ENCODE assay signal across 15 mouse cellular contexts in the genomic region with DNA sequence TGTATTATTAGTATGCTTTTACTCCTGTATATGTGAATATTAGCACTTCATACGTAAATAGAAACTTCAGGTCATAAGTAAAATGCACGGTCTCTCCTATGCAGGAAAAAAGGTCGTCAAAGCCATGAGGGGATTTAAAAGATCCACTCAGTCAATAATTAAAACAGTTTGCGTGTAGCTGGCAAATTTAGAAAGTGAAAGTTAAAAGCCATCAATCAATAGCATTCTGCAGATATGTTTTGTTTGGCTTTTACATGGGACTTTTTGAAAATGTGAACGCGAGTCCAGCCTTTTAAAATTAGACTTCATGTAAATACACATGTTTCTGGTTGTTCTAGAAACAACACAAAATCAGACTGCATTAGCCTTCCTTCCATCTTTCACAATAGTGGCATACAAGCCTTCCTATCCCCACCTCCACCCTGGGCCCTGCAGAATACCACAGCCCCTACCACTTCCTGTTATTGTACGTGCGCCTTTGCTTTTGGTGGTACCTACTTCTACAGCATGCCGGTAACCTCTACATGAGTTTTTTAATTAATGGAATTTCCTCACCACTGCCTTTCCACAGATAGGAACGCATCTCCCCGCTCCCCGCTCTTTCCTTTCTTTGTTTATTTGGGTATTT. TPM values are rescaled to one million over a fixed set of nuclear protein-coding genes. Genes with fewer than 3 reads are reported as not detected.
DNase-seq lines count a peak whose midpoint lies in the region; ATAC-seq and TF ChIP-seq lines count a peak whose summit lies in the region.
"Had no signal": no experiment of that assay in that cellular context is flagged by ENCODE, and none has a peak within 500 bp of the region (broad histone marks: within the 10 kb centered on the region; RNA-seq: fewer than 3 reads in every experiment).

No protein-coding gene starts in this region.

- 55% methylated on average over 12 of the region's 12 CpGs for WGBS in liver, embryonic 11.5 days
- 62% methylated on average over 12 of the region's 12 CpGs for WGBS in lung, embryonic 14.5 days
- 58% methylated on average over 12 of the region's 12 CpGs for WGBS in small intestine, adult 2 months
- 93% methylated on average over 12 of the region's 12 CpGs for WGBS in midbrain, embryonic 14.5 days

- H3K4me3 ChIP-seq in liver, embryonic 11.5 days (ENCODE audit: low read depth, low read length), result no peak overlapping the region
- H3K4me3 ChIP-seq in lung, embryonic 14.5 days (ENCODE audit: low read depth, low read length), result no peak overlapping the region
- no peak overlapping the region for H3K4me3 ChIP-seq in small intestine, adult 2 months (ENCODE audit: low read depth, low read length)
- no peak overlapping the region for H3K4me3 ChIP-seq in midbrain, embryonic 14.5 days (replicated peaks; ENCODE audit: low read depth, low read length)
- H3K4me3 ChIP-seq: forebrain, embryonic 12.5 days; heart, embryonic 12.5 days; neural tube, embryonic 15.5 days; stomach, embryonic 15.5 days had no signal

- H3K27me3 ChIP-seq in liver, embryonic 11.5 days (replicated peaks; ENCODE audit: control insufficient read depth, insufficient read depth, low read length), result no peaks in the 10 kb centered on the region
- no peaks in the 10 kb centered on the region for H3K27me3 ChIP-seq in lung, embryonic 14.5 days (ENCODE audit: insufficient read depth, low read length)
- H3K27me3 ChIP-seq in small intestine, adult 2 months (ENCODE audit: control insufficient read depth, insufficient read depth, low read length), result no peaks in the 10 kb centered on the region
- H3K27me3 ChIP-seq in midbrain, embryonic 14.5 days (ENCODE audit: control insufficient read depth, insufficient read depth, low read length), result no peaks in the 10 kb centered on the region
- H3K27me3 ChIP-seq: forebrain, embryonic 12.5 days; heart, embryonic 12.5 days; neural tube, embryonic 15.5 days; stomach, embryonic 15.5 days had no signal

- H3K27ac ChIP-seq in liver, embryonic 11.5 days (ENCODE audit: low read depth, low read length), result no peak overlapping the region
- no peak overlapping the region for H3K27ac ChIP-seq in lung, embryonic 14.5 days (ENCODE audit: low read depth)
- H3K27ac ChIP-seq in small intestine, adult 2 months (ENCODE audit: insufficient read depth, low read depth, low read length), result peak overlapping the region; percentile 15; the same call in 1 of the 2 replicates
- no peak overlapping the region for H3K27ac ChIP-seq in midbrain, embryonic 14.5 days (replicated peaks; ENCODE audit: low read depth, low read length)
- H3K27ac ChIP-seq: forebrain, embryonic 12.5 days; neural tube, embryonic 15.5 days; stomach, embryonic 15.5 days had no signal

- no peaks in the 10 kb centered on the region for H3K4me1 ChIP-seq in liver, embryonic 11.5 days (replicated peaks; ENCODE audit: control insufficient read depth, insufficient read depth, low read length)
- H3K4me1 ChIP-seq in lung, embryonic 14.5 days (ENCODE audit: insufficient read depth), result no peaks in the 10 kb centered on the region
- H3K4me1 ChIP-seq in small intestine, adult 2 months (ENCODE audit: control insufficient read depth, insufficient read depth, insufficient read length, low read length), result no peaks in the 10 kb centered on the region; the same call in 1 of the 2 replicates
- no peaks in the 10 kb centered on the region for H3K4me1 ChIP-seq in midbrain, embryonic 14.5 days (ENCODE audit: control insufficient read depth, insufficient read depth, low read length)
- H3K4me1 ChIP-seq: forebrain, embryonic 12.5 days; heart, embryonic 12.5 days; neural tube, embryonic 15.5 days; stomach, embryonic 15.5 days had no signal

- H3K36me3 ChIP-seq in liver, embryonic 11.5 days (ENCODE audit: control insufficient read depth, insufficient read depth, low read length), result no peaks in the 10 kb centered on the region
- no peaks in the 10 kb centered on the region for H3K36me3 ChIP-seq in lung, embryonic 14.5 days (ENCODE audit: insufficient read depth)
- H3K36me3 ChIP-seq in small intestine, adult 2 months (ENCODE audit: control insufficient read depth, insufficient read depth, low read length), result no peaks in the 10 kb centered on the region
- no peaks in the 10 kb centered on the region for H3K36me3 ChIP-seq in midbrain, embryonic 14.5 days (ENCODE audit: control insufficient read depth, insufficient read depth, low read length)
- H3K36me3 ChIP-seq: forebrain, embryonic 12.5 days; G1E; heart, embryonic 12.5 days; neural tube, embryonic 15.5 days; stomach, embryonic 15.5 days had no signal

- intact Hi-C loops in left cerebral cortex, postnatal 25 days (cut with DNase I), result no loop called here

- H3K9ac ChIP-seq in liver, embryonic 11.5 days (ENCODE audit: low read depth, low read length), result no peak overlapping the region
- no peak overlapping the region for H3K9ac ChIP-seq in lung, embryonic 14.5 days
- H3K9ac ChIP-seq in midbrain, embryonic 14.5 days (replicated peaks; ENCODE audit: low read length), result no peak overlapping the region
- H3K9ac ChIP-seq: forebrain, embryonic 12.5 days; heart, embryonic 12.5 days; neural tube, embryonic 15.5 days; stomach, embryonic 15.5 days had no signal

- peak overlapping the region; percentile 33; the same call in 1 of the 2 replicates for H3K4me2 ChIP-seq in liver, embryonic 11.5 days
- H3K4me2 ChIP-seq in lung, embryonic 14.5 days, result peak overlapping the region; percentile 25; the same call in 1 of the 2 replicates
- no peak overlapping the region for H3K4me2 ChIP-seq in midbrain, embryonic 14.5 days (ENCODE audit: low read length)
- H3K4me2 ChIP-seq: forebrain, embryonic 12.5 days; heart, embryonic 12.5 days; neural tube, embryonic 15.5 days; stomach, embryonic 15.5 days had no signal

- no peak for TF ChIP-seq POLR2A in small intestine, adult 2 months (IDR thresholded peaks at IDR 0.05; ENCODE audit: low read depth, low read length)

- no peak for DNase-seq in liver, embryonic 11.5 days (ENCODE audit: low spot score)
- no peak for DNase-seq in liver
- no peak for DNase-seq in lung, embryonic 14.5 days
- no peak for DNase-seq in left cerebral cortex, postnatal 25 days (ENCODE audit: low spot score in 2 of 2)
- DNase-seq in heart, adult 9 months (ENCODE audit: low spot score in 2 of 2), result no peak
- DNase-seq in midbrain, embryonic 14.5 days, result no peak
- no peak for DNase-seq in left cerebral cortex, adult 11 months (ENCODE audit: low spot score)
- DNase-seq: cerebellum, postnatal 25 days; kidney, postnatal 14 days had no signal

- ATAC-seq in liver, embryonic 11.5 days (replicated peaks; ENCODE audit: low FRiP score), result no peak
- no peak for ATAC-seq in lung, embryonic 14.5 days (ENCODE audit: insufficient read depth)
- ATAC-seq in midbrain, embryonic 14.5 days (ENCODE audit: low FRiP score, low TSS enrichment), result no peak

- no peak for TF ChIP-seq CTCF in lung, embryonic 14.5 days (IDR thresholded peaks at IDR 0.05; ENCODE audit: low read depth)
- no peak for TF ChIP-seq CTCF in small intestine, adult 2 months (IDR thresholded peaks at IDR 0.05; ENCODE audit: extremely low read depth, insufficient read length, insufficient replicate concordance, low read depth, low read length)

- H3K9me3 ChIP-seq in liver, embryonic 11.5 days (ENCODE audit: control insufficient read depth, low read length), result no peaks in the 10 kb centered on the region
- H3K9me3 ChIP-seq in lung, embryonic 14.5 days (ENCODE audit: low read depth, low read length), result no peaks in the 10 kb centered on the region
- no peaks in the 10 kb centered on the region for H3K9me3 ChIP-seq in midbrain, embryonic 14.5 days (ENCODE audit: control insufficient read depth, low read length)
- H3K9me3 ChIP-seq: forebrain, embryonic 12.5 days; G1E; heart, embryonic 12.5 days; neural tube, embryonic 15.5 days; stomach, embryonic 15.5 days had no signal

RNA-seq across cellular contexts. Expression of a gene that starts 12.4 kb away (rescaled TPM):
- polyA plus RNA-seq in liver, embryonic 11.5 days (2014; fragmentation: Nextera tagmentation; extraction: Ambion mirVana), result 6.0 and 6.1 TPM in 2 replicates
- 10.9 TPM in 2 replicates for polyA plus RNA-seq in lung, embryonic 14.5 days (2014; fragmentation: Nextera tagmentation; extraction: Ambion mirVana)
- 10.5 and 27.7 TPM in 2 replicates for polyA plus RNA-seq in small intestine, adult 2 months (2012; rRNA removed)
- total RNA-seq in left cerebral cortex, postnatal 25 days (2021), result 10 to 100 TPM; 51.0 to 55.5 TPM
- polyA plus RNA-seq in midbrain, embryonic 14.5 days (2014; fragmentation: Nextera tagmentation; extraction: Ambion mirVana), result 16.2 and 17.9 TPM in 2 replicates
